Mouse (Mus musculus): ENCODE measurements around the gene Ccn1. TPM values are rescaled to one million over a fixed set of nuclear protein-coding genes. Genes with fewer than 3 reads are reported as not detected.
A peak's percentile ranks its signal among the peaks of the same experiment; 100 is the strongest.

Ccn1 gene
- polyA plus RNA-seq, 1 experiment from 2014 or later = 10.2 TPM

DNA sequence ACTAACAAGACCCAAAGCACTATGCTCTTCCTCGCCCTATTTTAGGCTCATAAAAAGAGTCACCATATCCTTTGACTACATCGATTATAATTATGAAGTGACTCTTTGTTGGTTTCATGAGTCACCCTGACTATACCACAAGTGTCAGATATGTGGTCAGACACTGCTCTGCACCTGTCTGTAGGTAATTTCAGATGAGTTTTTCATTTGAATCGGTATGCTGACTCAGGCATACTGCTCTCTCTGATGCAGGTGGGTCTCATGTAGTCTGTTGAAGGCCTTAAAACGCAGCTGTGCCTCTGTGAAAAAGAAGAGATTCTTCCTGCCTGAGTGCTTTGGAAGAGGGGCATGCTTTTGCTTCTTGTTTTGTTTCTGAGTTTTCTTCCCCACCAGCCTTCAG lies 16.6 kb upstream of the Ccn1 start:
- H3K9me3 ChIP-seq = no peaks in the 10 kb centered on the region
- no peak overlapping the region for H3K9ac ChIP-seq (replicated peaks)
- 89% methylated on average over 4 of the region's 4 CpGs for WGBS
- no peaks in the 10 kb centered on the region for H3K4me1 ChIP-seq (replicated peaks)
- no peak overlapping the region for H3K27ac ChIP-seq
- no peak overlapping the region for H3K4me3 ChIP-seq (replicated peaks)
- ATAC-seq = no peak
- no peak overlapping the region for H3K4me2 ChIP-seq (replicated peaks)
- H3K27me3 ChIP-seq = no peaks in the 10 kb centered on the region
- H3K36me3 ChIP-seq = no peaks in the 10 kb centered on the region

GRCm38 (mm10) chr3:145656993-145657713 lies 7.4 kb upstream of the Ccn1 start:
- H3K36me3 ChIP-seq = no peaks in the 10 kb centered on the region
- H3K27me3 ChIP-seq = peaks cover 33% of the 10 kb centered on the region
- no peak overlapping the region for H3K4me3 ChIP-seq (replicated peaks)
- no peak overlapping the region for H3K4me2 ChIP-seq (replicated peaks)
- 52% methylated on average over 14 of the region's 14 CpGs for WGBS
- no peaks in the 10 kb centered on the region for H3K9me3 ChIP-seq
- H3K4me1 ChIP-seq (replicated peaks) = peaks cover 16% of the 10 kb centered on the region
- H3K27ac ChIP-seq = no peak overlapping the region
- no peak overlapping the region for H3K9ac ChIP-seq (replicated peaks)
- no peak for ATAC-seq

- Histone ChIP-seq H3K27ac (no peak overlapping the region), H3K4me2 (replicated peaks) (no peak overlapping the region), H3K4me1 (replicated peaks) (peaks cover 37% of the 10 kb centered on the region), H3K36me3 (no peaks in the 10 kb centered on the region), H3K9me3 (no peaks in the 10 kb centered on the region), H3K9ac (replicated peaks) (no peak overlapping the region), H3K27me3 (peaks cover 53% of the 10 kb centered on the region), H3K4me3 (replicated peaks) (no peak overlapping the region)
- 83% methylated on average over 6 of the region's 6 CpGs for WGBS
- ATAC-seq = no peak
Observed at GRCm38 (mm10) chr3:145654944-145655343, 5.2 kb upstream of the Ccn1 start.

DNA sequence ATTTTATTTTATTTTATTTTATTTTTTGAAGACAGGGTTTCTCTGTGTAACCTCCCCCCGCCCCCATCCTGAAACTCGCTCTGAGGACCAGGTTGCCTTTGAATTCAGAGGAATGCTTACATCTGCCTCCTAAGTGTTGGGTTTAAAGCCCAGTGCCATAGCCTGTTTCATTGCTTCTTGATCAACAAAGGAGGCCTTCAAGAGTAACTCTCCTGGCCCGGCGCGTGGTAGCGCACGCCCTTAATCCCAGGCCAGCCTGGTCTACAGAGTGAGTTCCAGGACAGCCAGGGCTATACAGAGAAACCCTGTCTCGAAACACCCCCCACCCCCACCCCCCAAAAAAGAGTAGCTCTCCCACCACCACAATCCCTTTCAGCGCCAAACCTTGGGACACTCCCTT lies 4.2 kb upstream of the Ccn1 start:
- Histone ChIP-seq H3K36me3 (no peaks in the 10 kb centered on the region), H3K4me2 (replicated peaks) (no peak overlapping the region), H3K27ac (no peak overlapping the region), H3K9ac (replicated peaks) (no peak overlapping the region), H3K9me3 (no peaks in the 10 kb centered on the region), H3K27me3 (peaks cover 61% of the 10 kb centered on the region), H3K4me1 (replicated peaks) (peaks cover 46% of the 10 kb centered on the region), H3K4me3 (replicated peaks) (no peak overlapping the region)
- WGBS = 55% methylated on average over 9 of the region's 9 CpGs
- ATAC-seq = no peak

DNA sequence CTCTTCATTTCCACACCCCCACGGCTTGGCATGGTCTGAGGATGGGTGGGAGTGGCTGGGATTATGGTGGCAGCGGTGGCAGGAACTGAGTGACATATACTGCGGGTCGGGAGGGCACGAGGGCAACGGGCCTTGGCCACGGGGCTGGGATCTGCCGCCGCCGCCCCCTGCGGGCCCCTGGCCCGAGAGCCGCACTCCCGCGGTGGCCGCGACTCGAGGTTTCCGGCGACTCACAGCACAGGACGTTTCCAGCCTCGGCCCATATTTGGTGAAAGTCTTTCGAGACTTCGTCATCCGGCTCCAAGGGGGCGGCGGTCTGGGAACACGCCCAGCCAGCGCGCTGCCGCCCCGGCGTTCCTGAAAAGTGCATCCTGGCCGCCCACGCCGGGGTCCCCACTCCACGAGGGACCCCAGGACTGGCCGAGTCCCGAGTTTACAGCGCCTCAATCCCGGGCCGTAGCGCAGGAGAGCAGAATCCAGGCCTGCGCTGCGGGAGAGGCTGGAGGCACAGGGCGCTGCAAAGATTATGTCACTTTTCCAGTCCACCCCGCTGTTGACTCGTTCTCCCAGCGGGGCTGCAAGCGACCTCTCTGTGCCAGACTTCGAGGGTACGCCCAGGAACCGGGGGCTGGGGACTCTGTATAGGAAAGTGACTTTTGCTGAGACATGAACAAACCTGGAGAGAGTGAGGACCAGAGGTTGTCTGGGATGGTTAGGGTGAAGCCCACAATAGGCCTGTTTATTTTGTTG lies 3.6 kb upstream of the Ccn1 start:
- Histone ChIP-seq H3K27me3 (peaks cover 67% of the 10 kb centered on the region), H3K4me1 (replicated peaks) (peaks cover 53% of the 10 kb centered on the region), H3K4me3 (replicated peaks) (peak overlapping the region; percentile 39), H3K36me3 (no peaks in the 10 kb centered on the region), H3K9ac (replicated peaks) (peak overlapping the region; percentile 61; the same call in 1 of the 2 replicates), H3K9me3 (no peaks in the 10 kb centered on the region), H3K27ac (no peak overlapping the region), H3K4me2 (replicated peaks) (peak overlapping the region; percentile 91)
- under 1% methylated on average over 53 of the region's 53 CpGs for WGBS
- ATAC-seq = peak; percentile 32

DNA sequence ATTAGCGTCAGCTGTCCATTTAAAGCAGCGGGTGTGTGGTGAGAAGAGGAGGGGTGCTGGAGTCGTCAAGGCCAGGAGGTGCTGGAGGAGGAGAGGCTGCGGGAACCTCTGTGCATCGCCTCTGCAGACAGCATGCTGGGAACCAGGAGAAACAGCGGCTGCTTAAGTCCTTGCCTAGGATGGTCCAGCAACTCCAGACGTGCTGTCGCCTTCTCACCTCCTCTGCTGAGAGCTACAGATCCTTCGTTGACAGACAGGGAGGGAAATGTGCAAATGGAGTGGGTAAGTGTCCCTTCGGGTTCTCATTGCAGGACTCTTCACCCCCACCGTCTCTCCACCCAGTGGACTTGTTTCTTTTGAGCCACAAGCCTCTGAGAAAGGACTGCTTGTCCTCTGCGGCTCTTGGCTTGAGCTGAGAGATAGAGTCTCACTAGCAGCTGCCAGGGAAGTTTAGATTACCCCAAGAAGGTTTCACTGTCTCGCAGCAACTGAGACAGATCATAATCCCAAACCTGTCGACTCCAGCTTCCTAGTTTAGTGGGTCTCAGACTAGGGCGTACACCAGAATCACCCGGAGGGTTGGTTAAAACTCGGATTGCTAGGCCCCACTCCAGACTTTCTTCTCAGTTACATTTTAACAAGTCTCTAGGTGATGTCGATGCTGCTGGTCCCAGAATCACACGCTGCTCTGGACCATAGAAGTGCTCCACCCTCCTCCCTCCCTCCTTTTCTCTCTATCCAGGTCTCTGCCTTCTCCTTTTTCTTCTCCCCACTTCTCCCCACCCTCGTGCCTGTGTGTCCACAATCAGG lies 2.7 kb upstream of the Ccn1 start:
- Histone ChIP-seq H3K4me2 (replicated peaks) (peak overlapping the region; percentile 91), H3K9ac (replicated peaks) (peak overlapping the region; percentile 61), H3K27ac (no peak overlapping the region), H3K9me3 (no peaks in the 10 kb centered on the region), H3K27me3 (peaks cover 72% of the 10 kb centered on the region), H3K4me3 (replicated peaks) (peak overlapping the region; percentile 39), H3K4me1 (replicated peaks) (peaks cover 59% of the 10 kb centered on the region), H3K36me3 (no peaks in the 10 kb centered on the region)
- ATAC-seq = peak; percentile 12; the same call in 1 of the 2 replicates
- WGBS = 5% methylated on average over 20 of the region's 20 CpGs

DNA sequence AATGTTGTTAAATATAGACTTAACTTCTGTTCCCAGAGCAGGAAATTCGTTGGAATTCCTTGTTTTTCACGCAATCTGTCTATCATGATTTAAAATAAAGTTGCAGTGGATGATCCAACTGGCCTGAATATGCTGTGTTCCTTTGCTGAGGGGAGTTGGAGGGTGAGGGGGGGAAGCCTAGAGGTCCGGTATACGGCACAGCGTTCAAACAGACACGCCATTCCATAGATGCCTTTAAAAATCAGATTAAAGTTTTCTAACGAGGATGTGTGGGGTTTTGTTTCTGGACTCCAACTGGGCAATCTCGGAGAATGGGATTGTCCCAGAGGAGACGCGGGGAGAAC lies 2.2 kb upstream of the Ccn1 start:
- WGBS = 3% methylated on average over 10 of the region's 10 CpGs
- peak overlapping the region; percentile 91 for H3K4me2 ChIP-seq (replicated peaks)
- no peak overlapping the region for H3K27ac ChIP-seq
- peak overlapping the region; percentile 12; the same call in 1 of the 2 replicates for H3K4me3 ChIP-seq (replicated peaks)
- H3K27me3 ChIP-seq = peaks cover 76% of the 10 kb centered on the region
- H3K36me3 ChIP-seq = no peaks in the 10 kb centered on the region
- peaks cover 62% of the 10 kb centered on the region for H3K4me1 ChIP-seq (replicated peaks)
- H3K9me3 ChIP-seq = no peaks in the 10 kb centered on the region
- ATAC-seq = no peak
- H3K9ac ChIP-seq (replicated peaks) = no peak overlapping the region; the same call in 1 of the 2 replicates

- ATAC-seq = 0 out of 2 replicates have a peak, but pooled peaks have one; percentile 25
- Histone ChIP-seq H3K27me3 (peaks cover 78% of the 10 kb centered on the region), H3K27ac (no peak overlapping the region; the same call in 1 of the 2 replicates), H3K4me1 (replicated peaks) (peaks cover 66% of the 10 kb centered on the region), H3K9ac (replicated peaks) (no peak overlapping the region), H3K36me3 (no peaks in the 10 kb centered on the region), H3K4me2 (replicated peaks) (peak overlapping the region; percentile 91), H3K4me3 (replicated peaks) (peak overlapping the region; percentile 56), H3K9me3 (no peaks in the 10 kb centered on the region)
- WGBS = 3% methylated on average over 19 of the region's 19 CpGs
Observed at GRCm38 (mm10) chr3:145651029-145651977, 1.5 kb upstream of the Ccn1 start.

- H3K27ac ChIP-seq = no peak overlapping the region; the same call in 1 of the 2 replicates
- peaks cover 75% of the 10 kb centered on the region for H3K27me3 ChIP-seq
- no peak overlapping the region; the same call in 1 of the 2 replicates for H3K9ac ChIP-seq (replicated peaks)
- ATAC-seq = 0 out of 2 replicates have a peak, but pooled peaks have one; percentile 1
- H3K4me1 ChIP-seq (replicated peaks) = peaks cover 73% of the 10 kb centered on the region
- under 1% methylated on average over 18 of the region's 18 CpGs for WGBS
- no peaks in the 10 kb centered on the region for H3K9me3 ChIP-seq
- peak overlapping the region; percentile 91 for H3K4me2 ChIP-seq (replicated peaks)
- H3K4me3 ChIP-seq (replicated peaks) = peak overlapping the region; percentile 56
- H3K36me3 ChIP-seq = no peaks in the 10 kb centered on the region
Observed at GRCm38 (mm10) chr3:145650298-145651011, 674 bp upstream of the Ccn1 start.

DNA sequence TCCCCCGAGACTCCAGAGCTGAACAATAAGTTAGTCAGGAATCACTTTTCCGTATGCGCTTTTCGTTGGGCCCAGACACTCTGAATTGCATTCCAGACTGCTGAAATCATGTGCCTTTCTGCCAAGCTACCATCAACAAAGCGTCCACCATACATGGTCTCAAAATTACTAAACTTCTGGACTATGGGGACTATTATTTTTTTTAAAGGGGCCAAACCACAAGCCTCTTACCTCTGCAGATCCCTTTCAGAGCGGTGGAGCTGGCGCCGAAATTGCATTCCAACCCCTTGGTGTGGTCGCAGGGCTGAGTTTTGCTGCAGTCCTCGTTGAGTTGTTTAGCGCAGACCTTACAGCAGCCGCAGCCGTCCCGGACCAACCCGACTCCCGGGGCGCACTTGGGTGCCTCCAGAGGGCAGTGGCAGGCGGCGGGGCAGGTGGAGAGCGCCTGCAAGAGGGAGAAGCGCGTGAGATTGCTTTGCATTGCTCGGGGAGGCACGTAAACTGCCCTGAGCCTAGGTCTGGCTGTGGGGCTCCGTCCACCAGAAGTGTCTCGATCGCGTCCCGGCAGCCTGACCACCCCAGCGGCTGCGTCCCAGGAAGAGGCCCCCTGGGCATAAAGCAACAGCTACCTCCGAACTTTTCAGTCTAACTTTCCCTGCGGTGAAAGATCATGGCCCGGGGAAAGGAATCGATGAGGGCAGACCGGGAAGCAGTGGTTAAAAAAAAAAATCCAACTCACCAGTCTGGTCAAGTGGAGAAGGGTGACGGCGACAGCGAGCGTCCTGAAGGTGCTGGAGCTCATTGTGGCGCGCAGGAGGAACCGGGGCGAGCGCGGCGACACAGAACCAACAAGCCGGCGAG lies 560 bp downstream of the Ccn1 start:
- ATAC-seq = no peak
- no peak overlapping the region for H3K27ac ChIP-seq
- H3K4me1 ChIP-seq (replicated peaks) = peaks cover 75% of the 10 kb centered on the region

More for the DNA sequence above, 560 bp downstream of the Ccn1 start:
- H3K9ac ChIP-seq (replicated peaks) = peak overlapping the region; percentile 72
- no peaks in the 10 kb centered on the region for H3K36me3 ChIP-seq
- under 1% methylated on average over 49 of the region's 49 CpGs for WGBS
- H3K4me2 ChIP-seq (replicated peaks) = peak overlapping the region; percentile 91
- no peaks in the 10 kb centered on the region for H3K9me3 ChIP-seq
- peaks cover 64% of the 10 kb centered on the region for H3K27me3 ChIP-seq
- H3K4me3 ChIP-seq (replicated peaks) = peak overlapping the region; percentile 56

Measured in midbrain, embryonic 13.5 days (tissue).